Mouse (Mus musculus): ENCODE data around the gene Kpna2.
"Not testable (repeated sequence)": the region's sequence is repeated elsewhere in the genome, so short reads cannot be mapped to it uniquely, and the experiment has no call there.

Kpna2 gene

GRCm38 (mm10) chr11:106999151-106999948, at the start of gene Kpna2:
Gene Kpna2, minus strand, starts transcription at chr11:106999541.
- DNase-seq (ENCODE audit: low spot score in 2 of 2), result peak; percentile 76 to 80

- DNase-seq (ENCODE audit: low spot score in 2 of 2), result no peak
Measured at GRCm38 (mm10) chr11:107046766-107047620, 47.7 kb upstream of the Kpna2 start.

- no peak for DNase-seq (ENCODE audit: low spot score in 2 of 2)
Measured at GRCm38 (mm10) chr11:107045546-107045945, 46.2 kb upstream of the Kpna2 start.

- DNase-seq (ENCODE audit: low spot score in 2 of 2), result peak in 1 of 2 experiments; percentile 49
Measured at GRCm38 (mm10) chr11:107044321-107044720, 45.0 kb upstream of the Kpna2 start.

- DNase-seq (ENCODE audit: low spot score in 2 of 2), result no peak
Measured at GRCm38 (mm10) chr11:107043361-107043760, 44.0 kb upstream of the Kpna2 start.

- DNase-seq (ENCODE audit: low spot score in 2 of 2), result no peak
Measured at GRCm38 (mm10) chr11:107041396-107041795, 42.1 kb upstream of the Kpna2 start.

- no peak for DNase-seq (ENCODE audit: low spot score in 2 of 2)
Measured at GRCm38 (mm10) chr11:107039417-107039816, 40.1 kb upstream of the Kpna2 start.

- no peak for DNase-seq (ENCODE audit: low spot score in 2 of 2)
Measured at GRCm38 (mm10) chr11:107034085-107034810, 34.9 kb upstream of the Kpna2 start.

GRCm38 (mm10) chr11:107031635-107032034, 32.3 kb upstream of the Kpna2 start:
- no peak for DNase-seq (ENCODE audit: low spot score in 2 of 2)

- DNase-seq (ENCODE audit: low spot score in 2 of 2), result no peak
Measured at GRCm38 (mm10) chr11:107029536-107029935, 30.2 kb upstream of the Kpna2 start.

- DNase-seq (ENCODE audit: low spot score in 2 of 2), result no peak
Measured at GRCm38 (mm10) chr11:107028754-107029153, 29.4 kb upstream of the Kpna2 start.

- DNase-seq (ENCODE audit: low spot score in 2 of 2), result no peak
Measured at GRCm38 (mm10) chr11:107028275-107028618, 28.9 kb upstream of the Kpna2 start.

GRCm38 (mm10) chr11:107027431-107028274, 28.3 kb upstream of the Kpna2 start:
- DNase-seq (ENCODE audit: low spot score in 2 of 2), result peak; percentile 76 to 81

GRCm38 (mm10) chr11:107026554-107027430, 27.5 kb upstream of the Kpna2 start:
- DNase-seq (ENCODE audit: low spot score in 2 of 2), result no peak

GRCm38 (mm10) chr11:107025411-107026321, 26.3 kb upstream of the Kpna2 start, which contains the start of gene 1810010H24Rik:
Gene 1810010H24Rik, plus strand, starts transcription at chr11:107025681.
- no peak for DNase-seq (ENCODE audit: low spot score in 2 of 2)

GRCm38 (mm10) chr11:107024406-107024805, 25.1 kb upstream of the Kpna2 start:
- DNase-seq (ENCODE audit: low spot score in 2 of 2), result no peak

GRCm38 (mm10) chr11:107022050-107022683, 22.8 kb upstream of the Kpna2 start:
- DNase-seq (ENCODE audit: low spot score in 2 of 2), result no peak

GRCm38 (mm10) chr11:107019722-107020121, 20.4 kb upstream of the Kpna2 start:
- not testable (repeated sequence) for DNase-seq (ENCODE audit: low spot score in 2 of 2)
